Mouse (Mus musculus): ENCODE results near the gene Tecpr2. TPM values are rescaled to one million over a fixed set of nuclear protein-coding genes. Genes with fewer than 3 reads are reported as not detected.

Gene Tecpr2
- total RNA-seq, 2 experiments from 2014 or later, result 42.6 to 45.2 TPM

DNA sequence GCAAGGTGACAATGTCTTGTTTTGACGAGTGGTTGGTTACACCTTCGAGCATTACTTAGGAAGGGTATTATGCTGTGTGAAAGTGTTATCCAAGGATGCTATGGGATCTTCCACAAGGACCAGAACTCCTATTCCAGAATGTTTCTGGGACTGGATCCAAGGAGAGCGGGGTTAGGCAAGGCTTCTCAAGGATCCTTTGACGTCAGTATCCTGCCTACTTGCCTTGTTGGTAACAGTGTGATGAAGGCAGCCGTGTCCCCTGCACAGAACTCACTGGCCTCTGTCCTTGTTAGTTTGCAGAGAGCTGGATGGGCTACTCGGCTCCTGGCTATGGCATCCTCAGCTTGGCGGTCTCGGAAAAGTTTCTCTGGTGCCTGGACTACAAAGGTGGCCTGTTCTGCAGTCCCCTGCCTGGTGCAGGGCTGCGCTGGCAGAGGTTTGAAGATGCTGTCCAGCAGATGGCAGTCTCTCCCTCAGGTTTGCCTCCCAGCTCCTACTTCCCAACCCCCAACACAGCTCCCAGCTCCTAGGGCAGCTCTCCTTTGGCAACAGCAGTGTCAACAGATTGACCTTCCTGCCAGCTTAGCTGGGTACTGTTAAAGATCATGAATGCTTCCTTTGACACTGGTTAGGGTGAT lies 47.0 kb downstream of the Tecpr2 start:
- intact Hi-C loops (cut with DNase I), result loop anchor here (2.0 kb wide), 1 partner anchor 57 kb away; no protein-coding TSS in a partner anchor
- DNase-seq (ENCODE audit: low spot score in 2 of 2), result peak; percentile 85 to 89

- intact Hi-C loops (cut with DNase I), result loop anchor here (2.0 kb wide), 1 partner anchor 55 kb away; no protein-coding TSS in a partner anchor
- no peak for DNase-seq (ENCODE audit: low spot score in 2 of 2)
These were observed 48.4 kb downstream of the Tecpr2 start for GRCm38 (mm10) chr12:110937496-110937895.

DNA sequence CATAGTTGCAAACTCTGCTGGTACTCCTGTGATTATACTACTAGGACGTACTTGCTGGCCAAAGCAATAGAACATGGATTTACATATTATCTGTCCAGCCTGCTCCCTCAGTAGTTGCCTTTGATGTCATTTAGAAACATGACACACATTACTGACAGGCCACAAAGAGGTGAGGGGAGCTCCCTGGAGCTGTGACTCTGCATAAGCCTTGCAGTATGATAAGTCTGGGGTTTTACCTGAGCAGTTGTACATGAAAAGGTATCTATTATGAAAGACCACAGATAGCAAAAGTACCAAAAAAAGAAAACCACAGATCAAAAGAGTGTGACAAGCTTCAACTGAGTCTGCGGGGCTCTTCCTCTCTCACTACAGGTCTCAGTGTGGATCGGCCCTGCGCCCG lies 50.3 kb downstream of the Tecpr2 start:
- intact Hi-C loops (cut with DNase I), result no loop called here

GRCm38 (mm10) chr12:110940869-110941268 lies 51.8 kb downstream of the Tecpr2 start:
- DNase-seq (ENCODE audit: low spot score in 2 of 2), result no peak
- intact Hi-C loops (cut with DNase I), result no loop called here

More for the DNA sequence above, 50.3 kb downstream of the Tecpr2 start:
- no peak for DNase-seq (ENCODE audit: low spot score in 2 of 2)

GRCm38 (mm10) chr12:110946216-110946615 lies 57.2 kb downstream of the Tecpr2 start:
- intact Hi-C loops (cut with DNase I), result no loop called here
- DNase-seq (ENCODE audit: low spot score in 2 of 2), result no peak

DNA sequence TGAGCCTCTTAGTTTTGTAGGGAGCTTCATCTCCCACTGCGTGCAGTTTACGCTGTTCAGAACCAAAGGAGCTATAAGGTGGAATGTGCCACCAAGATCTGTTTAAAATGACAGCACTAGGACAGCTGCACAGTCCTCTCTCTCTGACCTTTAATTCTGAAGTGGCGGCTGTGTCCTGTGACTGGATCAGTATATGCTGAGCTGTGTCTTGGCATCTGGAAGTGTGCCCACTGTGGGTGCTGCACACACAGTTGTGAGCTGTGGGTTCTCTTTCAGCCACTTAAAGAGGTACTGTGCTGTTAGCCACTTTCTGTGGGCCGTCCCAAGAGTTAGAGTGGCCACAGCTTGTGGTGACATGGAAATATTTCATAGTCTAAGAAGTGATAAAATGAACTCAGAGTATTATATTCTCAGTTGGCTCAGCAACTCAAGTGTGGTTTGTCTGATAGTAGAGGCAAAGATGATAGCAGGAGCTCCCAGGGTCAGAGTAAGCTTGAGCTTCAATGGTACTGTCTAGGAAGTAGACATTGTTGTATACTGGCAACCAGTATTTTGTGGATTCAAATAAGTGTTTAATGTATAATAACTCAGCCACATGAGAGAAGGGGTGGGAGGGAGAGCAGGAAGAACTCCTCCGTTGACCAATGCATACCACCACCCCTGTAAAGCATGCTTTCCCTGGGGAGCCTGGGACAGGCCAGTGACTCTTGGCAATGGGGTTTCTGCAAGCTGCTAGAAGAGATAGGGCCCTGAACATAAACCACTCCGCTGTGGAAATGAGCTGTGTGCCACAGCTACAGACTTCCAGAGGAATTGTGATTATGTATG lies 59.2 kb downstream of the Tecpr2 start:
- intact Hi-C loops (cut with DNase I), result no loop called here
- no peak for DNase-seq (ENCODE audit: low spot score in 2 of 2)

- no peak for DNase-seq (ENCODE audit: low spot score in 2 of 2)
- intact Hi-C loops (cut with DNase I), result no loop called here
These were observed 59.8 kb downstream of the Tecpr2 start for GRCm38 (mm10) chr12:110948910-110949201.

DNA sequence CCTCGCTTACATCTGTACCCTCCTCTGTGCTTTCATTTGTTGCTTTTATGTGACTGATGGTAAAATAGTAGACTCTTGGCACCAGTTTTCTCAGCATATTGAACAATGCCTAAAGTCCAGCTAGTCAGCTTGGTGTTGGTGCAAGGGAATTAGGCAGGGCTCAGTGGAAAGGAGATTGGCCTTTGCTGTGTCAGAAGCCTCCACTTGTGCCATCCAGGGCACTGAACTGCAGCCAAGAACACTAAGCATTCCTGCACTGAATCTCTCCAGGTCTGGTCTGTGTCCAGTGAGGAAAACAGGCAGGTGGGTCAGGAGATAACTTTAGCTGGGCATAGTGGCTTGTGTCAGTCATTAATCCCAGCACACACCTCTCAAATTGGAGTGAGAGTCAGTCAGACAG lies 60.3 kb downstream of the Tecpr2 start:
- no peak for DNase-seq (ENCODE audit: low spot score in 2 of 2)
- intact Hi-C loops (cut with DNase I), result no loop called here

- intact Hi-C loops (cut with DNase I), result no loop called here
- no peak for DNase-seq (ENCODE audit: low spot score in 2 of 2)
These were observed 61.1 kb downstream of the Tecpr2 start for GRCm38 (mm10) chr12:110950151-110950550.

DNA sequence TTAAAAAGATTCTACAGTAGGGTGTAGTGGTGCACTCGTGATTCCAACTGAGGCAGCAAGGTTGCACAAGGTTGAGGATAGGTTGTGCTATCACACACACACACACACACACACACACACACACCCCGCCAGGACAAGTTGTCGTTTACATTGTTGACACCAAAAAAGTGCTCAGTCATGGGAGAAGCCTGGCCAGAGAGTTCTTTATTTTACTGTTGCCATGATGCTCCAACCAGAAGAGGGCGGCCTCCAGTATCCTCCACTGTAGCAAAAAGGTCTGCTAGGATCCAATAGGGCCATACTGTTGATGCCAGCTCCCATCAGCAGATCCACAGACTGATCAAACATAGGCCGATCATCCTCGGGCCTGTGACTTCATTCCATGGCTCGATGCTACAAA lies 62.2 kb downstream of the Tecpr2 start:
- intact Hi-C loops (cut with DNase I), result no loop called here
- no peak for DNase-seq (ENCODE audit: low spot score in 2 of 2)

DNA sequence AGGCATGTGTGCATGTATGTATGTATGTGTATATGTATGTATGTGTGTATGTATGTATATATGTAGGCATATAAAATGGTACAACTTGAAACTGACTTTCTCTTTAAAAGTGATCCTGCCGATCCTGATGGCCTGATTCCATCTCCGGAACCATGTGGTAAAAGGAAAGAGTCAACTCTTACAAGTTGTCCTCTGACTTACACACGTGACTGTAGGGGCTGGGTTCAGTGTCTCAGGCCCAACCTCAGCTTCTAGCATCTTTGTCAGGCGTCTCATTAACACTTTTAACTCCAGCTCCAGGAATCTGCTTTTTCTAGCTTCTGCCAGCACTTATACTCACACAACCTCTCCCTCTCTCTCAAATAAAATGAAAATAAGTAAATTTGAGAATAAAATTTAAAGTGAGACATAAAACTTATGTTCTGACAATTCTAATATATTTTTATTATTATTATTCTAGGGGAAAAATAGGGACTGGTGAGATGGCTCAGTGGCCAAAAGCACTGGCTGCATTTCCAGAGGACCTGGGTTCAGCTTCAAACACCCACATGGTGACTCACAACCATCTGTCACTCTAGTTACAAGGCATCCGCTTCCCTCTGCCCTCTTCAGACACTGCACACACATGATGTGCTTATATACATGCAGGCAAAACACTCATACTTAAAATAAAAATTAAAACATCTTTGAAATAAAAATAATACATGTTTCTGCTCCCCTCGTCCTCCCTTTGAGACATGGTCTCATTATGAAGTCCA lies 63.7 kb downstream of the Tecpr2 start:
- no peak for DNase-seq (ENCODE audit: low spot score in 2 of 2)
- intact Hi-C loops (cut with DNase I), result no loop called here

GRCm38 (mm10) chr12:110953443-110953842 lies 64.4 kb downstream of the Tecpr2 start:
- intact Hi-C loops (cut with DNase I), result no loop called here
- DNase-seq (ENCODE audit: low spot score in 2 of 2), result no peak

DNA sequence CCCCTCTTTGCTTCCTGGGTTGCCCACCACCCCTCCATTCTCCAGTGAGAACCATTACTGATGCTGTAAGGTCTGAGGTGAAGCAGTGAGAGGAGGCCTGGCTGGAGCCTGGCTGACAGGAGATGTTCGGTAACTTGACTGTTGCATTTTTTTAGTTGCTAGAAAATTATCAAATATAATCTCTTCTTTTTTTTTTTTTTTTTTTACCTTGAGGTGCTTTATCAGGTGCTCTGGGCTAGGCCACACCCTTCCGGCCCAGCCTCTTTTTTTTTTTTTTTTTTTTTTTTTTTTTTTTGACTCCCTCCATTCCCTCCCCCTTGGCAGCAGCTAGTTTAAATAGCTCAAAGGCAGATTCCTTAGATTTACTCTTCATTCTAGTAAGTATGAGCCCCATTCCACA lies 64.8 kb downstream of the Tecpr2 start:
- DNase-seq (ENCODE audit: low spot score in 2 of 2), result no peak
- intact Hi-C loops (cut with DNase I), result no loop called here

GRCm38 (mm10) chr12:110954351-110954991 lies 65.4 kb downstream of the Tecpr2 start:
- intact Hi-C loops (cut with DNase I), result no loop called here
- no peak for DNase-seq (ENCODE audit: low spot score in 2 of 2)

- no peak for DNase-seq (ENCODE audit: low spot score in 2 of 2)
- intact Hi-C loops (cut with DNase I), result no loop called here
These were observed 72.9 kb downstream of the Tecpr2 start for GRCm38 (mm10) chr12:110961973-110962372.

DNA sequence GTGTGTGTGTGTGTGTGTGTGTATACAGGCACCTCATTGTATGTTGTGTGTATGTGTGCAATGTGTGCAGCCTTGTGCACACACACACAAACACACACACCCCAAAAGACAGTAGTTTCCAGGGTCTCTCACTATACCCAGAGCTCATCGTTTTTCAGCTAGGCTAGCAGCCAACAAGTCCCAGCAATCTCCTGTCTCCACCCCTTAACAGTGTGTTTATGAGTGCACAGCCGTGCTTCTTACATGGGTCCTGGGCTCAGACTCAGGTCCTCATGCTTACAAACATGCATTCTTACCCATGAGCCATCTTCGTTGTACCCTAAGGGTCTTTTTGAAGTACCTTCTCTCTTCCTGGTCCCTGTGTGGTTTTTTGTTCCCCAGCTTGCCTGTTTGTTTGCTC lies 76.4 kb downstream of the Tecpr2 start:
- intact Hi-C loops (cut with DNase I), result no loop called here
- DNase-seq (ENCODE audit: low spot score in 2 of 2), result no peak

DNA sequence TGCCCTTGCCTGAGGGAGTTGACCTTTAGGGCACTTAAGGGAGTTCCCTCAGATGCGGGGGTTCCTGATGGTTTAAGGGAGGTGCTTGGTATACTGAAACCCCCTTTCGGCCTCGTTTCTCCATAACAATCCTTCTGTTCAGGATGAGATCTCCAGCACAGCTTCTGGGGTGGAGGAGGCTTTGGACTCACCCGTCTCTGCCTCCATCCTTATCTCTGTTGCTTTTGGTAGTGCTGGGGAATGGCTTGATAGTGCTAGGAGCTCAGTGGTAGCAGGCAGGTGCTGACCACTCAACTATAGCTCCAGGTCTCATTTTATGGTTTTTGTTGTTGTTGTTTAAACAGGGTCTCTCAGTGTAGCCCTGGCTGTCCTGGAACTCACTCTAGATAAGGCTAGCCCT lies 77.0 kb downstream of the Tecpr2 start:
- DNase-seq (ENCODE audit: low spot score in 2 of 2), result no peak
- intact Hi-C loops (cut with DNase I), result no loop called here

- intact Hi-C loops (cut with DNase I), result no loop called here
- no peak for DNase-seq (ENCODE audit: low spot score in 2 of 2)
These were observed 78.1 kb downstream of the Tecpr2 start for GRCm38 (mm10) chr12:110967146-110967545.

DNA sequence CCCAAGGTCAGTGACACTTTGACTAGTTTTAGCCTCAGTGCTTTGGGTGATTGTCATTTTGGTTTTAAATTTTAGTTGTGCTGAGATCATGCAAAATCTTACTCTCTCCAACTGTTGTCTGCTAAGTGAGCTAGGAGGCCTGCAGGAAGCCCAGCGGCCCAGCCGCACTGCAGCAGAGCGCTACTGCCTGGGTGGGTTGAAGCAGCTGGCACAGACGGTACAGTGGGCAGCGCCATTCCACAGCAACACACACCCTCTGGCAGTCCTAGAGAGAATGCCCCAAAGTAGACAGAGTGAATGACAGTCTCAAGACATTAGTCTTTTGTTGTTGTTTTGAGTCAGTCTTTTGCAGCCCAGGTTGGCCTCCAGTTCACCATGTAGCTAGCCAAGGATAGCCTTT lies 81.3 kb downstream of the Tecpr2 start:
- intact Hi-C loops (cut with DNase I), result no loop called here
- DNase-seq (ENCODE audit: low spot score in 2 of 2), result no peak

- intact Hi-C loops (cut with DNase I), result no loop called here
- no peak for DNase-seq (ENCODE audit: low spot score in 2 of 2)
These were observed 82.9 kb downstream of the Tecpr2 start for GRCm38 (mm10) chr12:110971972-110972371.
